Mouse (Mus musculus): ENCODE data around the gene Pi16. TPM values are rescaled to one million over a fixed set of nuclear protein-coding genes. Genes with fewer than 3 reads are reported as not detected.

Gene Pi16
- polyA plus RNA-seq (2015; fragmentation: Nextera tagmentation; extraction: Ambion mirVana), result 21.3 and 23.0 TPM in 2 replicates

GRCm38 (mm10) chr17:29317380-29317779 lies at the start of gene Pi16:
Pi16 (plus strand) TSS chr17:29317680.

DNA sequence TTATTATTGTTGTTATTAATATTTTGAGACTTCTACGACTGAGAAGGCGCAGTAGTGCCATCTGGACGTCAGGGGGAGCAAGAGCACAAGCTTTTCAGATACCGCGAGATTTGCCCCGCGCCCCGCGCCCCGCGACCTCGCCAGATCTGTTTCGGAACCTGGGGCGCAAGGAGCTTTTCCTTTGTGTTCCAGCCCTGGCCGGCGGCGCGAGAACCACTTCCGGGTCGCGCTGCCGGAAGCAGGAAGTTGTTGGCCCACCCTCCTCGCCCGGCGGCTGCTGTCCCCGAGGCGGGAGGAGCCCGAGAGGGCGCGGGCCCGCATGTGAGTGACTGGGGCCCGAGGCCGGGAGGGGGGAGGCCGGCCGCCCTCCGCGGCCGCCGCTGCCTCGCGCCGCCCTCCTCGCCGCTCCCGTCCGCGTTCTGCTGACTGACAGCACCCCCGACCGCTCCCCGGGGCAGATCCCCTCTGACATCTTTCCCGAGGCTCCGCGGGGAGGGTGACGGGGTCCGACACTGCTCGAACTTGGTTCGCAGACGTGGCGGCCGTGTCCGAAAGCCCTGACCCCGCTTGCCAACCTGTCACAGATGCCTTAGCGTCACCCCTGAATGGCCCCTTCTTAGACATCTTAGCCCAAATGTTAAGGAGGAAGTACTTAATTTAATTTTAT lies 48.7 kb upstream of the Pi16 start, which contains the start of gene BC004004:
BC004004 (plus strand) TSS at position 107 of the 667 bp plus-strand sequence.

DNA sequence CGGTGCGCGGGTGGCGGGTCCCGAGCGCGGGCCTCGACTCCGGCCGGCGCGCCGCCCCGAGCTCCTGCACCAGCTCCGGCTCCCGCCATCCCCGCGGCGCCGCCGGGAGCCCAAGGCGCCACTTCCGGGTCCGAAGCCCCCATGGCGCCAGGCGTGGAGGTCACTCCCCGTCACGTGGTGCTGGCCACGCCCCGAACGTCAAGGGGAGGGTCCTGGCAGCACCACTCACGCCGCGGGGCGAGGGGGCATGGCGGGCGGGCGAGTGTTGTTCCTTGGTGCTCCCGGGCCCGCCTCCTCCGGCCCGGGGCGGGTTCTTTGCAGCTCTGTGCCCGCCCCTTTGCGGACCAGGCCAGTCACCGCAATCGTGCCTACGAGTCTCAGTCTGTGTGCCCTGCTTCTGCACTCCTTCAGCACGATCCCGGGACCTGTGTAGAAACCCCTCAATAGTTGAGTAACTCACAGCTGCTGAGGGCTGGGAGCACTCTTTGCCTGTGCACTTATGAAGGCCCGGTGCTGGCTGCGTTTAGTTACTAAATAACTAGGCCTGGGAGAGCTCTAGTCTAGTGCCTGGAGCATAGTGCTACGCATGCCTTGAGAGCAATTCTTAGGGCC lies 30.3 kb downstream of the Pi16 start, which contains the start of gene Mtch1:
Mtch1 (minus strand) TSS at position 290 of the 612 bp plus-strand sequence.

GRCm38 (mm10) chr17:29360761-29361221 lies 43.3 kb downstream of the Pi16 start, which contains the start of gene Fgd2:
Fgd2 (plus strand) TSS chr17:29360914.

Other genes with a start within 250 kb of the Pi16 start
- gene Cdkn1a, start 226.7 kb upstream of the Pi16 start, polyA plus RNA-seq (2015; fragmentation: Nextera tagmentation; extraction: Ambion mirVana), result 44.8 and 45.2 TPM in 2 replicates
- 0.81 and 1.2 TPM in 2 replicates for gene Rab44, start 203.5 kb upstream of the Pi16 start, polyA plus RNA-seq (2015; fragmentation: Nextera tagmentation; extraction: Ambion mirVana)
- gene Cpne5, start 79.5 kb upstream of the Pi16 start, polyA plus RNA-seq (2015; fragmentation: Nextera tagmentation; extraction: Ambion mirVana), result 4.4 and 8.7 TPM in 2 replicates
- gene Ppil1, start 53.5 kb upstream of the Pi16 start, polyA plus RNA-seq (2015; fragmentation: Nextera tagmentation; extraction: Ambion mirVana), result 50.0 and 53.7 TPM in 2 replicates
- gene BC004004, start 48.9 kb upstream of the Pi16 start, polyA plus RNA-seq (2015; fragmentation: Nextera tagmentation; extraction: Ambion mirVana), result 119 and 127 TPM in 2 replicates
- 224 and 250 TPM in 2 replicates for gene Mtch1, start 30.3 kb downstream of the Pi16 start, polyA plus RNA-seq (2015; fragmentation: Nextera tagmentation; extraction: Ambion mirVana)
- gene Fgd2, start 43.2 kb downstream of the Pi16 start, polyA plus RNA-seq (2015; fragmentation: Nextera tagmentation; extraction: Ambion mirVana), result 3.0 and 6.9 TPM in 2 replicates
- gene Pim1, start 173.1 kb downstream of the Pi16 start, polyA plus RNA-seq (2015; fragmentation: Nextera tagmentation; extraction: Ambion mirVana), result 10.4 and 18.6 TPM in 2 replicates
- not detected in 2 replicates for gene Gm17657, start 232.0 kb downstream of the Pi16 start, polyA plus RNA-seq (2015; fragmentation: Nextera tagmentation; extraction: Ambion mirVana)
- 8.7 and 11.7 TPM in 2 replicates for gene Tbc1d22b, start 232.1 kb downstream of the Pi16 start, polyA plus RNA-seq (2015; fragmentation: Nextera tagmentation; extraction: Ambion mirVana)
- 0.28 and 1.4 TPM in 2 replicates for gene Tmem217, start 234.7 kb downstream of the Pi16 start, polyA plus RNA-seq (2015; fragmentation: Nextera tagmentation; extraction: Ambion mirVana)

Data from adrenal gland, postnatal 0 days (tissue).